Mouse (Mus musculus) B cell, adult 2 months (primary cell): ENCODE results near the gene Nhsl2.

ENCODE experiments used
- DNase-seq, 2 experiments: peaks; one replicate each; pipeline ENCODE4 v3.0.0; 2022

The Nhsl2 gene

DNA sequence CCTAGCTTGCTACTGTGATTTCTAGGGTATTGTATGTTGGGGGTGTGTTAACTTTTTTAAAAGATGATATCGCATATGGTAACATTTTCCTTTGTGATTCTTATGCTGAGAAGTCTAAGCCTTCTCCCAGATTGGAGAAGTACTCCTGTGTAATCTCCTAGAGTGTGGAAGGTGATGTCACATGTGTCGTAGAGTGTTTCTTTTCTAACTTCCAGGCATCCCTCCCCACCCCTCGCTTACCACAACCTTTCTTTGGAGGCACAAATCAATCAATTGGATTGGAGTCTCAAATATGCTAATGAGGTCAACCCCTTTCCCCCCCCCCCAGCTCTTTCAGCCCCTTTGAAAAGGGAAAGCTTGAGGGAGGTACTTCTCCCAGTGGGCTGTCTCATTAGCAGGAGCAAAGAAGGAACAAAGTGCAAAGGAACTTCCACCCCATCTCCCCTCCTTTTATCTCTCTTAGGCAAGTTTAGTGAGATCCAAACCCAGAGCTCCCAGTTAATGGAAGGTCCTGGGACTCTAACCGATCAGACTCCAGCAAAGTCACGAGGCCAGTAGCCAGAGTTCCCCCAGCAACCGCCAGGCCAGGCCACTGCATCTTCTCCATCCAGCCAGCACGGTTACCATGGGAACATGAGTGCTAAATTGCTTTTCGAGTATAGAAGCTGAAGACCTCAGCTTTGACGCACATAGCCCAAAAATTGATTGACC lies 137.6 kb downstream of the Nhsl2 start:
- no peak for DNase-seq

DNA sequence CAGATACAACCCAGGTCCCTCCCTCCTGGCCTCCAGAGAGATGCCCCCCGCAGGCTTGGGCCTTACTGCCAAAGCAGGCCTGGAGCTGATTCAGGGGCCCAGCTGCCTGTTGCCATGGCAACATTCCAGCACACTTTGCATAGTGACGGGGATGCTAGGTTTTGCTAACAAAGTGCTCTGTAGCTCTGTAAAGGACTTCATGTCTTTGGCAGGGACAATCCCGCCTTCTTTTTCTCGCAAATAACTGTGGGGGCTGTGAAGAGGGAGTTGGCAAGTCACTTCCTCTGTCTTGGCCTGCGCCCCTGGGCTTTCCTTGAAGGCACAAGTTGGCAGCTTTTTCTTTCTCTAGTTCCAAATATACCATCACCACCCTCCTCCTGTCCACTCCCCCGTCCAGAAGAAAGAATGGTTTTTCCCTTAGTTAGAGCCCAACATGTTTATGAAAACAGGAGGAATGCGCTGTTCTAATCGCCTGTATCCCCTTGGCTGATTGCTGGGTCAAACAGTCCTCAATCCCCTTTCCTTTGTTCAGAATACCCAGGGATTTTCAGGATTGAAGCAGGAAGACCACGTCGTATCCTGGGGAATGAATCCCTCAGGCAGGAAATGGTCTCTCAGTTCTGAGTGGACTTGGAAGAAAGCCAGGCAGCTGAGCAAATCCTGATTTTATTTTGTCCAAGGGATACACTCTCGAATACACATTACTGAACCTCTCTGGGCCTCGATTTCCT lies 144.8 kb downstream of the Nhsl2 start:
- DNase-seq: no peak

DNA sequence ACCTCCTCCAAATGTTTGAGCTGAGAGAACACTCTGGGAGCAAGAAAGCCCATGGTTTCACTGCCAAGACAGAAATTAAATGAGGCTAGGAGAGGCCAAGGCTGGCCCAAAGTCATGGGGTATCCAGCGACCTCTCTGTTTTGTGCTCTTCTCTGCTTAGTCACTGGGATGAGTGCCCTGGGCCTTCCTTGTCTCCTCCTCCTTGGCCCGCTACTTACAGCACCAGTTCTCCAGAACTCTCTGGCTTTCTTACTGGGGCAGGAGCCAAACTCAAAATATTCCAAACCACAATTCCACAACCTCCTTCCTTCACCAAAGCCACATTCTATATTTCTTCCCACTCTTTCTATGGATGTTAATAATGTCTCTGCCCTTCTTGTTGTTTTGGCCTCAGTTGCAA lies 147.5 kb downstream of the Nhsl2 start:
- DNase-seq: no peak

DNA sequence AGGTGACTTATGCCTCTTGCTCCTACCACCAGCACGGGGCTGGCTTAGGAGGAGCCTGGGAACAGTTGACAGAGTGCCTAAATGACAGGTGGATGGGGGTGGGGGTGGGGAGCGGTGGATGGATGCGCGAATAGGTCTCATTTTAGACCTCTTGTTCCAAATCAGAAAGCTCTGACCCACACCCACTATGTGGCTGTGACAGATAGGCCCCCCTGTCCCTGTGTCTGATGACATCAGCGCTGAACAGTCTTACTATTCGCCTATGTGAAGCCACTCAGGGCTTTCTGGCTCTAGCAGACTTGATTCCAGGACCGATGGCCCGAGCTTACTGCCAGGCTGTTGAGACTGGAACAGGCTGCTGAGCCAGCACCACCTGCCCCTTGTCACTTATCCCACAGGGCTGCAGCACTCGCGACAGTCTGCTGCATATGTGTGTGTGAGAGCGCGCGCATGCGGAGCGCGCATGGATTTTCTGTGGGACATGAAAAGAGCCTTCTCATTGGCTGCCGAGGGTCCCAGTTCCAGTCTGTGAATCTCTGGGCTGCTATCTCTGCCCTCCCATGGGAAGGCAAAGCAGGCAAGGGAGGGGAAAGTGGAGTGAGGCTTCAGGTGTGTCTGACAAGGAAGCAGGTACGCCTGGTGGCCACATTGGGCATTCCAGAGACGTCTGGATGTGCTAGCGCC lies 154.6 kb downstream of the Nhsl2 start:
- DNase-seq: no peak

- DNase-seq: no peak
These were observed 155.2 kb downstream of the Nhsl2 start for GRCm38 (mm10) chrX:102004370-102004769.

GRCm38 (mm10) chrX:102005141-102005641 lies 156.0 kb downstream of the Nhsl2 start:
- DNase-seq: no peak

- no peak for DNase-seq
These were observed 158.8 kb downstream of the Nhsl2 start for GRCm38 (mm10) chrX:102007935-102008334.

DNA sequence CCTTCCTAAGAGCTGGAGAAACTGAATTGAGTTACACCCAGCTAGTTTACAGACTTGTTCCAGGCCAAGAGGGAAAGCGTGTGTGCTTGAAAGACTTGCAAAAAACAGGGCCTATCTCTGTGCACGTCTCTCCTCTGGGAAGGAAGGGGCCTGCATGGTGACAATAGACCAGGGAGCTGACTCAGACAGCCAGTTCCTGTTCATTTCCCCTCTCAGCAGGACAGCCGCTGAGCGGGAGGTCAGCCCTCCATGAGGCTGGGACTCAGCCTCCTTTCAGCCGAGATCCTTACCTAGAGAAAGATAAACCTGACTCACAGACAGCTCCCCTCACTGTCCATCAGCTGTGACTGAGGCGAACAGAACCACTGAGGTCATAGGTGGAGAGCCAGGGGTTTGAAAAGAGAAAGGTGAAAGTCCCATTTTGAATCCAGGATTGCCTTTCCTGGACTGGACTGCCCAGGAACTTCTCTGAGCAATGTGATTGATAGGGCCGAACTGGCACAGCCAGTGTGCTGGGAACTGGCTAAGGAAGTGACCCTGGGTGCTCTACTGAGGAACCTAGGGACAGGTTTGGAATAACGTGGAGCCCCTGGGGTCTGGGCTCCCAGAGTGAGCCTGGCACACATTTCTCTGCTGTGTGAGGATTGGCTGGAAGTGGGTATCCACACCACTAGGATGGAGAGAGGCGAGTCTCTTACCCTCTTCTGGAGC lies 168.2 kb downstream of the Nhsl2 start:
- no peak for DNase-seq

DNA sequence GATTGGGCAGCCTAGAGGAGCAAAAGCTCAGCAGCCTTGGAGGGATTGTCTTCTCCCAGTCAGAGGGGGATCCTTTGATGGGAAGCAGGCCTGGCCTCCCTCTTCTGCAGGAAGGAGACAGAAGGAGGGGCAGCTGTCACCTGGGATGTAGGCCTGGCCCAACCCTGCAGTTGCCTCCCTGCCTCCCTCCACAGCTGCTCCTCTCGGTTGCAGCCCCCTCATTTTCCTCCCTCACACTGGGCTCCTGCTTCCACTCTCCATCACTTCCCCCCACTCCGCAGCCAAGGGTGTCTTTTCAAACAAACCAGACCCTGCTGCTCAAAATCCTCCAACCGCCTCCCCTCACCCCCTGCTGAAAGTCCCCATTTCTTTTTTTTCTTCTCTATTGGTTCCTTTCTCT lies 169.7 kb downstream of the Nhsl2 start:
- DNase-seq: no peak

DNA sequence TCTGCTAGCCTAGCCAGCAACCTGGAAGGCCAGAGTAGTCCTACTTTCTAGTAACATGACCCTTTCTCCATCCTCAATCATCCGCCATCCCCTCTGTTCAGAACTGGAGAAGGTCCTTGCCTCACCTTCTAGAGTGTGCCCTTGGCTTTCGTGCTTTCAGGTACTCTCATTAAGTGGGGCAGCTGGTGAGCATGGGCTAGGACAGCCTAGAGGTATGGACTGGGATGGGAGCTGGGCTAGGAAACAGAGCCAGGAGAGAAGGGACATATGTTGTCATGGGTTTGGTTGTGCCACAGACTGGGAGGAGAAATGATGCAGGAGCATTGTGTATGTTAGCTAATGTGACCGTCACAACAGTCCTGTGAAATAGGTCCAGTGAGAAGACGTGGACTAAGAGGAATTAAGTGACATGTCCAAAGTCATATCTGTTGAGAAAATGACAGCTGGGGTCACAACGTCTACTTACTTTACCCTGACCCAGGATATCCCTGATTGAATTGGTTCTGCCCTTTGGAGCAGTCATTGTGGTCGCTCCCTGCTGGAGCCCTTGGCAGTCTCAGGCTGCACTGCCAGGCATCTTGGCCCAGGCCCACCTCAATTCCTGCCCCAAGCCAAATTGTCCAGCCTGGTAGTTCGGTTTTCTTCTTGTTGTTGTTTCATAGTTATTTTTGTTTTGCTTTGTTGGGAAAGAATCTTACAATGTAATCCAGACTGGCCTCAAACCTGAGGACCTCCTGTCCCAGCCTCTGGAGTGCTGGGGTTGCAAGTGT lies 170.5 kb downstream of the Nhsl2 start:
- no peak for DNase-seq

DNA sequence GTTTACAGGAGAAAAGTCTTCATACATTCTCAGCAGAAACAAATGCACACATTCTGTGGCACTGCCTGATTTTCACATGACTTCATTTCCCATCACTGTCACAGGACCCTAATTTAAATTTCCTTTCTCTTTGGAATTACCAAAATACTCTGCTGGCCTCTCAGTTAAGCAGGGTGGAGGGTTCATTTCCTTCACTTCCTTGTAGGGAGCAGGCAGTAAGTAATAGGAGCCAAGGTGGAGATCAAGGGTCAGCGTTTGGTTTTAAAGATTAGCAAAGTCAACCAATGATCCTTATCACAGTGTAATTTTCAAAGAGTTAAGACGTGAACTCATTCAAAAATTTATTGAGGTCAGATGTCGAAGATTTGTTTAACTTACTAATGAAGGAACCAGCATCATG lies 175.8 kb downstream of the Nhsl2 start:
- no peak for DNase-seq

DNA sequence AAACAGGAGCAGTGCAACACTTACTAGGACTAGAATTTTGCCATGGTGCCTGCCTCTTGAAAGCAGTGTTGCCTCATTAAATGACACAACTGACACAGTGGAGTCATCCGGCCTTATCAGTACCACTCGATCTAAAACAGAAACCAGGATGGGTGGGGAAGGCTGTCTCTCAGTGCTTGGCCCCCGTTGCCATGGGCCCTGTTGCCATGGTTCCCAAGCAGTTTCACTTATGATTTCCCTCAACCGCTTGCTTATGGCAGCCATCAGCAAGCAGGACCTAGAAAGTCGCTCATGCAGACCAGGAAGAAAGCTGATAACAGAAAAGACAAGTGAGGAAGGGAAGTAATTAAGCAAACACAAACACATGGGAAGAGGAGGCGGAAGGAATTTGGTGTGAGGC lies 182.7 kb downstream of the Nhsl2 start:
- peak; percentile 28 to 50 for DNase-seq

GRCm38 (mm10) chrX:102032431-102032830 lies 183.2 kb downstream of the Nhsl2 start:
- no peak for DNase-seq

DNA sequence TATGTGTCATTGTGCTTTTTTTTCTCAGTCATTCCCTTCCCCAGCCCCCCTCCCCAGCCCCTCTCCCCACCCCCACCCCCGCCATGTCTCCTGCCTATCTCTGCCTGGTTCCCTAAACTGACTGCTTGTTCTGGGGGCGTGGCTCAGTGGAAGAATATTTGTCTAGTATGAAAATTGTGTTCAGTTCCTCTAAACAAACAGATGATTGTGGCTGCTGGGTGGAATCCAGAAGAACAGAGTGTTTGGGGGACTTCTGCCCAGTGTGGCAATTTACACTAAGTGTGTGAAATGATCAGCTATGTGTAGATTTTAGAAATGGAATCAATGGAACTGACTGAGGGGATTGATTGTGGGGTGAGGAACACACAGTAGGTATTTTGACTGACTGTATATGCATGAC lies 184.4 kb downstream of the Nhsl2 start:
- no peak for DNase-seq

GRCm38 (mm10) chrX:102035671-102036070 lies 186.5 kb downstream of the Nhsl2 start:
- DNase-seq: peak in 1 of 2 experiments; percentile 3

- no peak for DNase-seq
These were observed 187.7 kb downstream of the Nhsl2 start for GRCm38 (mm10) chrX:102036866-102037361.

DNA sequence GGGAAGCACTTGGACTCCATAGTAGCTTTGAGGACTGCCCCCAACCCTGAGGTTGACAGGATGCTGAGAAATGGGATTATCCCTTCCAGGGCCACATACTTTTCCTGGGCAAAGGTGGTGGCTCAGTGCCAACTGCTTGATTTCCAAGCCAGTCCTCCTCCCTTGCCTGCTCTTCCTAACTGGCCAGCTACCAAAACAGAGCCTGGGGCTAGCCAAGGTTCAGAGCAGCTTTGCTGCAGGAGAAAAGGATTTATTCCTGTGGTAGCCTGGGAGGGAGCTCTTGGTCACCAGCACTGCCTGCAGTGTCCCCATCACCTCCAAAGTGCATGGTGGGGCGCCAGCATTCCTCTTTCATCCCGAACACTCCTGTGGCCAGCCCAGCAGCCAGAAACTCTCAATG lies 188.3 kb downstream of the Nhsl2 start:
- DNase-seq: no peak

DNA sequence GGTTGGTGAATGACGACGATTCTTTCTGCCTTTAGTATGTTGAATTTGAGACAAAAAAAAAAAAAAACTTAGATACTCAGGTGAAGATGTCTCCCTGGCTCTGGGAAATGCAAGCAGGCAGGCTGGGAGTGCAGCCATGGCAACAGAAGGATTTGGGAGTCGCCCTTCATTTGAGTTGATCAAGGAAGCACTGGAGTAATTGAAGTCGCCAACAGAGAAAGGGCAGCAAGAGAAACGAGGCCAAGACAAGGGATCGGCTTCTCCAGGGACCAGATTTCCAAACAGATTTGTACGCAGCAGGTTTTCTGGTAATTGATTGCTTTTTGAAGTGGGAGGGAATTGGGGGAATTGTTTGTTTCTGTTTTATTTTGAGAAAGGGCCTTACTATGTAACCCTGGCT lies 192.4 kb downstream of the Nhsl2 start:
- DNase-seq: no peak

- no peak for DNase-seq
These were observed 193.2 kb downstream of the Nhsl2 start for GRCm38 (mm10) chrX:102042386-102042785.

DNA sequence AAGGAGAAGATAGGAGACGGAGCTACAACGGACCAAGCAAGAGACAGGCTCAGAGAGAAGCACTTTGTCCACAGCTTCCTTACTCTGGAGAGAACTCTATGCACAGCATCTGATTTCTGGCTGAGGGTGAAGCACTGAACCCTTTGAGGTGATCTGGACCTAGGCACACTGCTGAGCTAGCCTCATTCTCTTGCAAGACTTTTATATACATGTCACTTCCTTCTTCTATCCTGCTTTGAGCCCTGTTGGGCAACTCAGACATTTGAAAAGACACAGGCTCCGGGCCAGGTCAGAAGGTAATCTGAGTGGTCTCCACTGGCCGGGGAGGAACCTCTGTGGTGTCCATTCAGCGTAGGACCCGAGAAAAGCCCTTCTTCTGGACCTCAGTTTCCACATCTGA lies 201.4 kb downstream of the Nhsl2 start:
- no peak for DNase-seq

GRCm38 (mm10) chrX:102051225-102051624 lies 202.0 kb downstream of the Nhsl2 start:
- DNase-seq: no peak

DNA sequence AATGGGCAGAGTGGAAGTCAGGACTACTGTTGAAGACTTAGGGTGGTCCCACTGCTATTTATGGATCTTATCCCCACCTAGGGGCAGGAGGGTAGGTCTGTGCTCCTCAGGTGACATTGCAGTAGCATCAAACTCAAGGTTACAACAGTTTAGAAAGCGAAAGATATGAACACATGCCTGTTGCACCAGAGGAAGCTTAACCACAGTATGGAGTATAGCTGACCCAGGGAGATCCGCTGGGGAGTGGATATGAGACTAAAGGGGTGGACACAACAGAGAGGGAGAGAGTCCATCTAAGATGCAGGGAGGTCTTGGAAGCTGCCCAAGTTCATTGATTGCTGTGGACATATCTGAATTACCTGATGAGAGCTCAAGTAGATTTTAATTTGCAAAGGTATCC lies 204.2 kb downstream of the Nhsl2 start:
- no peak for DNase-seq
